Mouse (Mus musculus) kidney, embryonic 15.5 days (tissue): ENCODE data around the gene Bmper. TPM values are rescaled to one million over a fixed set of nuclear protein-coding genes. Genes with fewer than 3 reads are reported as not detected.

Experiments used
- ATAC-seq: fragments of 200-750 bp; cut with Nextera tagmentation; replicated peaks from 2 replicates; pipeline ENCODE4 v1.8.0; 2017; ENCODE audit warnings: moderate TSS enrichment; ENCODE audit not compliant: low FRiP score
- H3K27ac ChIP-seq: fragments of 300-500 bp; sonication (generic); 2 replicates; pipeline ENCODE4 v1.5.1; 2015; ENCODE audit warnings: mild to moderate bottlenecking, inconsistent platforms
- H3K27me3 ChIP-seq: fragments of 300-500 bp; sonication (generic); 2 replicates; pipeline ENCODE4 v1.6.1; 2015; ENCODE audit warnings: inconsistent platforms
- H3K36me3 ChIP-seq: fragments of 300-500 bp; sonication (generic); 2 replicates; pipeline ENCODE4 v1.6.1; 2015; ENCODE audit warnings: inconsistent platforms
- H3K4me1 ChIP-seq: fragments of 300-500 bp; sonication (generic); 2 replicates; pipeline ENCODE4 v1.6.1; 2015; ENCODE audit warnings: inconsistent platforms
- H3K4me2 ChIP-seq: fragments of 300-500 bp; sonication (generic); 2 replicates; pipeline ENCODE4 v1.6.1; 2015; ENCODE audit warnings: moderate library complexity, mild to moderate bottlenecking, inconsistent platforms
- H3K4me3 ChIP-seq: fragments of 300-500 bp; sonication (generic); replicated peaks from 2 replicates; pipeline ENCODE4 v1.5.1; 2015; ENCODE audit warnings: mild to moderate bottlenecking, inconsistent platforms
- H3K9ac ChIP-seq: fragments of 300-500 bp; sonication (generic); 2 replicates; pipeline ENCODE4 v1.6.1; 2015; ENCODE audit warnings: mild to moderate bottlenecking, inconsistent platforms
- H3K9me3 ChIP-seq: fragments of 300-500 bp; sonication (generic); replicated peaks from 2 replicates; pipeline ENCODE4 v1.6.1; 2016; ENCODE audit warnings: inconsistent platforms
- WGBS: fragments of 180-500 bp; shearing (Covaris S2); methylation state at CpG from one replicate; pipeline ENCODE4 v1.1.7; 2015; ENCODE audit warnings: mixed read lengths; 5-methylcytosine and 5-hydroxymethylcytosine counted together
- polyA plus RNA-seq: library from polyadenylated mRNA; unstranded; fragments of >200 nt; fragmentation: Nextera tagmentation; extraction: Ambion mirVana; gene quantifications from 2 replicates; pipeline ENCODE4 v1.2.1, GENCODE M21; 2015

Bmper gene
- polyA plus RNA-seq, 1 experiment from 2014 or later, result 23.5 TPM

GRCm38 (mm10) chr9:23310953-23311352, 88.1 kb downstream of the Bmper start:
- WGBS, result 75% methylated on average over 3 of the region's 3 CpGs
- Histone ChIP-seq H3K4me2 (no peak overlapping the region), H3K9ac (no peak overlapping the region), H3K36me3 (no peaks in the 10 kb centered on the region), H3K27me3 (no peaks in the 10 kb centered on the region), H3K4me1 (no peaks in the 10 kb centered on the region), H3K27ac (no peak overlapping the region), H3K9me3 (no peaks in the 10 kb centered on the region), H3K4me3 (no peak overlapping the region)
- no peak for ATAC-seq

- no peaks in the 10 kb centered on the region for H3K9me3 ChIP-seq
- H3K4me1 ChIP-seq, result no peaks in the 10 kb centered on the region
- no peak overlapping the region for H3K27ac ChIP-seq
- no peaks in the 10 kb centered on the region for H3K36me3 ChIP-seq
- no peak overlapping the region for H3K4me3 ChIP-seq
- ATAC-seq, result no peak
- no peak overlapping the region for H3K4me2 ChIP-seq
- no peak overlapping the region for H3K9ac ChIP-seq
- no peaks in the 10 kb centered on the region for H3K27me3 ChIP-seq
Observed at GRCm38 (mm10) chr9:23311956-23312355, 89.1 kb downstream of the Bmper start.

GRCm38 (mm10) chr9:23312877-23313276, 90.0 kb downstream of the Bmper start:
- Histone ChIP-seq H3K27ac (no peak overlapping the region), H3K27me3 (no peaks in the 10 kb centered on the region), H3K36me3 (no peaks in the 10 kb centered on the region), H3K9me3 (no peaks in the 10 kb centered on the region), H3K4me2 (no peak overlapping the region), H3K4me1 (no peaks in the 10 kb centered on the region), H3K4me3 (no peak overlapping the region), H3K9ac (no peak overlapping the region)
- WGBS, result 81% methylated on average over 2 of the region's 2 CpGs
- no peak for ATAC-seq

GRCm38 (mm10) chr9:23315631-23316330, 92.9 kb downstream of the Bmper start:
- H3K27ac ChIP-seq, result no peak overlapping the region
- no peaks in the 10 kb centered on the region for H3K36me3 ChIP-seq
- no peaks in the 10 kb centered on the region for H3K27me3 ChIP-seq
- H3K9ac ChIP-seq, result no peak overlapping the region
- H3K4me1 ChIP-seq, result no peaks in the 10 kb centered on the region
- no peak overlapping the region for H3K4me3 ChIP-seq
- WGBS, result 94% methylated on average over 5 of the region's 5 CpGs
- no peak for ATAC-seq
- H3K4me2 ChIP-seq, result no peak overlapping the region
- no peaks in the 10 kb centered on the region for H3K9me3 ChIP-seq

GRCm38 (mm10) chr9:23327830-23328229, 105.0 kb downstream of the Bmper start:
- no peak for ATAC-seq
- no peaks in the 10 kb centered on the region for H3K9me3 ChIP-seq
- H3K27ac ChIP-seq, result no peak overlapping the region
- H3K4me1 ChIP-seq, result no peaks in the 10 kb centered on the region
- no peaks in the 10 kb centered on the region for H3K27me3 ChIP-seq
- whole genome bisulfite sequencing, result 92% methylated on average over 3 of the region's 3 CpGs
- no peaks in the 10 kb centered on the region for H3K36me3 ChIP-seq
- no peak overlapping the region for H3K4me2 ChIP-seq
- no peak overlapping the region for H3K9ac ChIP-seq
- no peak overlapping the region for H3K4me3 ChIP-seq

GRCm38 (mm10) chr9:23333041-23333622, 110.3 kb downstream of the Bmper start:
- ATAC-seq, result no peak
- no peaks in the 10 kb centered on the region for H3K36me3 ChIP-seq
- no peak overlapping the region for H3K27ac ChIP-seq
- H3K4me1 ChIP-seq, result no peaks in the 10 kb centered on the region
- no peaks in the 10 kb centered on the region for H3K9me3 ChIP-seq
- H3K27me3 ChIP-seq, result no peaks in the 10 kb centered on the region
- no peak overlapping the region for H3K9ac ChIP-seq
- no peak overlapping the region for H3K4me2 ChIP-seq
- H3K4me3 ChIP-seq, result no peak overlapping the region
- WGBS, result 63% methylated on average over 3 of the region's 3 CpGs

- Histone ChIP-seq H3K4me3 (no peak overlapping the region), H3K9me3 (no peaks in the 10 kb centered on the region), H3K4me1 (0 out of 2 replicates have a peak, but pooled peaks cover 2% of the 10 kb centered on the region), H3K27me3 (no peaks in the 10 kb centered on the region), H3K36me3 (no peaks in the 10 kb centered on the region), H3K4me2 (no peak overlapping the region), H3K9ac (no peak overlapping the region), H3K27ac (no peak overlapping the region)
- no peak for ATAC-seq
Observed at GRCm38 (mm10) chr9:23340551-23340950, 117.7 kb downstream of the Bmper start.

- Histone ChIP-seq H3K27ac (no peak overlapping the region), H3K4me3 (no peak overlapping the region), H3K4me2 (no peak overlapping the region), H3K4me1 (0 out of 2 replicates have a peak, but pooled peaks cover 2% of the 10 kb centered on the region), H3K9me3 (no peaks in the 10 kb centered on the region), H3K36me3 (no peaks in the 10 kb centered on the region), H3K27me3 (no peaks in the 10 kb centered on the region), H3K9ac (no peak overlapping the region)
- ATAC-seq, result no peak
Observed at GRCm38 (mm10) chr9:23341246-23341645, 118.4 kb downstream of the Bmper start.

GRCm38 (mm10) chr9:23344353-23344752, 121.5 kb downstream of the Bmper start:
- Histone ChIP-seq H3K4me3 (no peak overlapping the region), H3K4me1 (0 out of 2 replicates have a peak, but pooled peaks cover 2% of the 10 kb centered on the region), H3K27me3 (no peaks in the 10 kb centered on the region), H3K36me3 (no peaks in the 10 kb centered on the region), H3K9me3 (no peaks in the 10 kb centered on the region), H3K4me2 (no peak overlapping the region), H3K27ac (no peak overlapping the region), H3K9ac (no peak overlapping the region)
- ATAC-seq, result no peak

GRCm38 (mm10) chr9:23345093-23345844, 122.4 kb downstream of the Bmper start:
- Histone ChIP-seq H3K9ac (no peak overlapping the region), H3K27ac (no peak overlapping the region), H3K36me3 (no peaks in the 10 kb centered on the region), H3K4me2 (no peak overlapping the region), H3K4me1 (0 out of 2 replicates have a peak, but pooled peaks cover 2% of the 10 kb centered on the region), H3K4me3 (no peak overlapping the region), H3K9me3 (no peaks in the 10 kb centered on the region), H3K27me3 (no peaks in the 10 kb centered on the region)
- 57% methylated on average over 8 of the region's 8 CpGs for whole genome bisulfite sequencing
- no peak for ATAC-seq

- no peak for ATAC-seq
- H3K27ac ChIP-seq, result no peak overlapping the region
- no peak overlapping the region for H3K9ac ChIP-seq
- 72% methylated on average over 5 of the region's 5 CpGs for WGBS
- H3K4me1 ChIP-seq, result 0 out of 2 replicates have a peak, but pooled peaks cover 2% of the 10 kb centered on the region
- no peak overlapping the region for H3K4me2 ChIP-seq
- H3K27me3 ChIP-seq, result no peaks in the 10 kb centered on the region
- H3K4me3 ChIP-seq, result no peak overlapping the region
- no peaks in the 10 kb centered on the region for H3K9me3 ChIP-seq
- no peaks in the 10 kb centered on the region for H3K36me3 ChIP-seq
Observed at GRCm38 (mm10) chr9:23349603-23350002, 126.7 kb downstream of the Bmper start.

GRCm38 (mm10) chr9:23351400-23351799, 128.5 kb downstream of the Bmper start:
- ATAC-seq, result no peak
- H3K27me3 ChIP-seq, result no peaks in the 10 kb centered on the region
- no peak overlapping the region for H3K4me2 ChIP-seq
- WGBS, result 87% methylated on average over 8 of the region's 8 CpGs
- no peak overlapping the region for H3K27ac ChIP-seq
- no peak overlapping the region for H3K9ac ChIP-seq
- no peaks in the 10 kb centered on the region for H3K9me3 ChIP-seq
- H3K4me3 ChIP-seq, result no peak overlapping the region
- no peaks in the 10 kb centered on the region for H3K4me1 ChIP-seq
- no peaks in the 10 kb centered on the region for H3K36me3 ChIP-seq
